Comparison of ENCODE assay signal across 8 mouse cellular contexts in genomic region chr16:14362099-14362820, GRCm38 (mm10). TPM values are rescaled to one million over a fixed set of nuclear protein-coding genes. Genes with fewer than 3 reads are reported as not detected.
DNase-seq lines count a peak whose midpoint lies in the region; ATAC-seq and TF ChIP-seq lines count a peak whose summit lies in the region.

No protein-coding gene starts in this region.

- in situ Hi-C loops in Patski (cut with MboI; ENCODE audit: low pct_unique_long_range_greater_than_20kb), result no loop called here

- H3K36me3 ChIP-seq in kidney, embryonic 15.5 days, result no peaks in the 10 kb centered on the region
- H3K36me3 ChIP-seq in forebrain, embryonic 16.5 days (ENCODE audit: control insufficient read depth, insufficient read depth), result no peaks in the 10 kb centered on the region
- no peaks in the 10 kb centered on the region for H3K36me3 ChIP-seq in liver, postnatal 0 days (replicated peaks; ENCODE audit: insufficient read depth, low read length)

- H3K4me2 ChIP-seq in kidney, embryonic 15.5 days, result peak overlapping the region; percentile 96
- peak overlapping the region; percentile 73 for H3K4me2 ChIP-seq in forebrain, embryonic 16.5 days (ENCODE audit: low read length)
- H3K4me2 ChIP-seq in liver, postnatal 0 days (ENCODE audit: low read depth, low read length), result peak overlapping the region; percentile 94

- H3K9me3 ChIP-seq in kidney, embryonic 15.5 days (replicated peaks), result no peaks in the 10 kb centered on the region
- no peaks in the 10 kb centered on the region for H3K9me3 ChIP-seq in forebrain, embryonic 16.5 days (ENCODE audit: control insufficient read depth, low read length)
- no peaks in the 10 kb centered on the region for H3K9me3 ChIP-seq in liver, postnatal 0 days (ENCODE audit: low read length)

- no peak for ATAC-seq in kidney, embryonic 15.5 days (replicated peaks; ENCODE audit: low FRiP score)
- peak; percentile 44 for ATAC-seq in Patski
- ATAC-seq in forebrain, embryonic 16.5 days, result no peak
- no peak for ATAC-seq in liver, postnatal 0 days
- ATAC-seq in erythroid progenitor cell, adult 5-6 weeks (replicated peaks; ENCODE audit: low FRiP score, poor library complexity, severe bottlenecking), result no peak

- H3K27me3 ChIP-seq in kidney, embryonic 15.5 days, result no peaks in the 10 kb centered on the region
- no peaks in the 10 kb centered on the region for H3K27me3 ChIP-seq in Patski
- H3K27me3 ChIP-seq in forebrain, embryonic 16.5 days (replicated peaks; ENCODE audit: control insufficient read depth, insufficient read depth, low read length), result no peaks in the 10 kb centered on the region
- H3K27me3 ChIP-seq in liver, postnatal 0 days (ENCODE audit: insufficient read depth, low read length), result no peaks in the 10 kb centered on the region

- no peak for TF ChIP-seq CTCF in Patski (IDR thresholded peaks at IDR 0.05)
- no peak for TF ChIP-seq CTCF in liver, postnatal 0 days (IDR thresholded peaks at IDR 0.05; ENCODE audit: low read depth)

- H3K4me3 ChIP-seq in kidney, embryonic 15.5 days (replicated peaks), result peak overlapping the region; percentile 91
- H3K4me3 ChIP-seq in forebrain, embryonic 16.5 days (replicated peaks; ENCODE audit: low read length), result peak overlapping the region; percentile 65
- peak overlapping the region; percentile 81 for H3K4me3 ChIP-seq in liver, postnatal 0 days (ENCODE audit: low read depth, low read length)

- CTCF ChIA-PET in Patski (lab: Charles Lee), result interaction anchor here (1.9 kb wide), 1 partner anchor 9 kb away, joined by 8 read pairs; no protein-coding TSS in a partner anchor

- peaks cover 13% of the 10 kb centered on the region for H3K4me1 ChIP-seq in kidney, embryonic 15.5 days
- peaks cover 15% of the 10 kb centered on the region for H3K4me1 ChIP-seq in forebrain, embryonic 16.5 days (replicated peaks; ENCODE audit: control insufficient read depth, insufficient read depth, low read length)
- peaks cover 10% of the 10 kb centered on the region for H3K4me1 ChIP-seq in liver, postnatal 0 days (ENCODE audit: insufficient read depth)

- 0 out of 2 replicates have a peak overlapping the region, but pooled peaks have one; percentile 51 for H3K27ac ChIP-seq in kidney, embryonic 15.5 days
- H3K27ac ChIP-seq in forebrain, embryonic 16.5 days (ENCODE audit: low read length), result no peak overlapping the region
- no peak overlapping the region for H3K27ac ChIP-seq in liver, postnatal 0 days (ENCODE audit: low read depth)

- WGBS in kidney, embryonic 15.5 days, result 31% methylated on average over 7 of the region's 7 CpGs
- WGBS in forebrain, embryonic 16.5 days, result 25% methylated on average over 7 of the region's 7 CpGs
- WGBS in liver, postnatal 0 days (ENCODE audit: insufficient replicate concordance), result 27% methylated on average over 7 of the region's 7 CpGs

- no peak for TF ChIP-seq EP300 in liver, postnatal 0 days (IDR thresholded peaks at IDR 0.05; ENCODE audit: low read depth)

- POLR2A ChIA-PET in Patski (lab: Charles Lee), result interaction anchor here (1.5 to 3.3 kb wide), 2 partner anchors 9 to 50 kb away, joined by 5 to 19 read pairs; no protein-coding TSS in a partner anchor

- H3K9ac ChIP-seq in kidney, embryonic 15.5 days, result peak overlapping the region; percentile 77
- peak overlapping the region; percentile 78 for H3K9ac ChIP-seq in forebrain, embryonic 16.5 days (replicated peaks; ENCODE audit: low read depth, low read length)
- H3K9ac ChIP-seq in liver, postnatal 0 days (replicated peaks), result peak overlapping the region; percentile 72; the same call in 1 of the 2 replicates

- no peak for DNase-seq in kidney, postnatal 36 days
- DNase-seq in Patski (ENCODE audit: low read depth, low spot score), result no peak
- no peak for DNase-seq in liver, postnatal 0 days
- DNase-seq in thymus, postnatal 14 days, result no peak
- no peak for DNase-seq in spleen, postnatal 4 days (ENCODE audit: low spot score in 2 of 2)

RNA-seq across cellular contexts. Expression of gene Abcc1, which starts 0.9 kb away (rescaled TPM):
- 13.3 and 13.5 TPM in 2 replicates for polyA plus RNA-seq in kidney, embryonic 15.5 days (2015; fragmentation: Nextera tagmentation; extraction: Ambion mirVana)
- 28.3 TPM for polyA plus RNA-seq in Patski (2021)
- polyA plus RNA-seq in forebrain, embryonic 16.5 days (2015; fragmentation: Nextera tagmentation; extraction: Ambion mirVana), result 11.3 and 11.6 TPM in 2 replicates
- 1.2 and 1.7 TPM in 2 replicates for polyA plus RNA-seq in liver, postnatal 0 days (2015; fragmentation: Nextera tagmentation; extraction: Ambion mirVana)
- total RNA-seq in erythroid progenitor cell, adult 5-6 weeks (2015; ENCODE audit: low replicate concordance), result 2.5 and 4.3 TPM in 2 replicates
- 2.8 and 3.0 TPM in 2 replicates for total RNA-seq in erythroid progenitor cell, adult 5-6 weeks (2017; ENCODE audit: low replicate concordance)

RNA-seq across cellular contexts. Expression of gene Fopnl, which starts 45.1 kb away (rescaled TPM):
- 141 and 148 TPM in 2 replicates for polyA plus RNA-seq in kidney, embryonic 15.5 days (2015; fragmentation: Nextera tagmentation; extraction: Ambion mirVana)
- 56.6 TPM for polyA plus RNA-seq in Patski (2021)
- polyA plus RNA-seq in forebrain, embryonic 16.5 days (2015; fragmentation: Nextera tagmentation; extraction: Ambion mirVana), result 206 and 213 TPM in 2 replicates
- polyA plus RNA-seq in liver, postnatal 0 days (2015; fragmentation: Nextera tagmentation; extraction: Ambion mirVana), result 40.7 and 45.1 TPM in 2 replicates
- 72.8 and 111 TPM in 2 replicates for total RNA-seq in erythroid progenitor cell, adult 5-6 weeks (2015; ENCODE audit: low replicate concordance)
- 39.9 and 47.7 TPM in 2 replicates for total RNA-seq in erythroid progenitor cell, adult 5-6 weeks (2017; ENCODE audit: low replicate concordance)
